Mouse (Mus musculus) cerebellum, adult 11-12 months (tissue): Measurements from ENCODE around the gene Nol9.

Source experiments
- DNase-seq: peaks from one replicate; pipeline ENCODE4 v3.0.0; 2022

Gene Nol9

DNA sequence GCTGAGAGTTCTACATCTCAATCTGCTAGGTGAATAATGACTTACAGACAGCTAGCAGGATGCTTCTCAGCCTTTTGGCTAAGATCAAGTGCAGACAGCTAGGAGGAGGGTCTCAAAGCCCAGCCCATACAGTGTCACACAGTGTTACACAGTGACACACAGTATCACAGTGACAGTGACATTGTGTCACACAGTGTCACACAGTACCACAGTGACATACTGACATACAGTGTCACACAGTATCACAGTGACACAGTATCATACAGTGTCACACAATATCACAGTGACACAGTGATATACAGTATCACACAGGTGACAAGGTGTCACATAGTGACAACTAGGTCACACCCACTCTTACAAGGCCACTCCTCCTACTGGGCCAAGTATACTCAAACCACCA, 28.2 kb downstream of the Nol9 start:
- no peak for DNase-seq

DNA sequence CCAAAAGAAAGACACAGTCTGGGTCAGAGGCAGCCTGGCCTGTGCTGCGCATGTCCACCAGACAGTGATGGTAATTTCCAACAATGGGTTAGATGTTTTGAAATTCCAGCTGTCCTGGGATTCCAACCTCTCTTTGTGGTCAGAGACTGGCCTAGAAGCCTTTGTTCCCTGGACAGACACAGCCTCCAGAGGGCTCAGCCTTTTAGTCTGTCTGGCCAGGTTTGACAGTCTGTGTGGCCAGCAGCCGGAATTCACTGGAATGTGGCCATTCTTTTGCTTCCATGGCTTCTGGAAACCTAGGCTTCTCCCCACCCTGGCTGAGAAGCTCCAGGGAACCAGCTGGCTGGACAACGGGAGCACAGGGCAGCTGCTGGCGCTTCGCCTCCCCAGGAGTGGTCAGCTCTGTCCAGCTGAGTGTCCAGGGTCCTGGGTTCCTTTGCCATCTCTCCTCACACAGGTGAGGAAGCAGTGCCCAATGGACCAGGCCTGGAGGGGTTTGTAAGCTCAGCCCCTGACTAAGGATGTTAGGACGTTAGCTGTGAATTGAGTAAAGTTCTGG, 29.1 kb downstream of the Nol9 start:
- no peak for DNase-seq

DNA sequence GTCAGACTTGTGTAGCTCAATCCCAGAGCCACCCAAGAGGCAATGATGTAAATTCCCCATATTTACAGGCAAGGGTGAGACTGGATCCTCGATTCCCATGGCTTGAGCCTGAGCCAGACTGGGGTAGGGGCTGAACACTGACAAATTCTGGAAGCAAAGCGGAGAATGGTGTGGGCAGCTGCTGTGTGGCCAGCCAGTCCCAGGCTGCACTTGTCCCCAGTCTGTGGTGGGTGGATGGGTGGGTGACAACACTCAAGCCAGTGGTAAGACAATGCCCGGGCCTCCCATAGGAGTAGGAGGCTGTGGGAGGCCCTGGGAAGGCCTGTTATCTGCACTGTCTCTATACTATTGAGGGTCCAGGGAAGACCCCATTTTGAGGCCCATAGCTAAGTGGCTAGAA, 30.1 kb downstream of the Nol9 start:
- no peak for DNase-seq

DNA sequence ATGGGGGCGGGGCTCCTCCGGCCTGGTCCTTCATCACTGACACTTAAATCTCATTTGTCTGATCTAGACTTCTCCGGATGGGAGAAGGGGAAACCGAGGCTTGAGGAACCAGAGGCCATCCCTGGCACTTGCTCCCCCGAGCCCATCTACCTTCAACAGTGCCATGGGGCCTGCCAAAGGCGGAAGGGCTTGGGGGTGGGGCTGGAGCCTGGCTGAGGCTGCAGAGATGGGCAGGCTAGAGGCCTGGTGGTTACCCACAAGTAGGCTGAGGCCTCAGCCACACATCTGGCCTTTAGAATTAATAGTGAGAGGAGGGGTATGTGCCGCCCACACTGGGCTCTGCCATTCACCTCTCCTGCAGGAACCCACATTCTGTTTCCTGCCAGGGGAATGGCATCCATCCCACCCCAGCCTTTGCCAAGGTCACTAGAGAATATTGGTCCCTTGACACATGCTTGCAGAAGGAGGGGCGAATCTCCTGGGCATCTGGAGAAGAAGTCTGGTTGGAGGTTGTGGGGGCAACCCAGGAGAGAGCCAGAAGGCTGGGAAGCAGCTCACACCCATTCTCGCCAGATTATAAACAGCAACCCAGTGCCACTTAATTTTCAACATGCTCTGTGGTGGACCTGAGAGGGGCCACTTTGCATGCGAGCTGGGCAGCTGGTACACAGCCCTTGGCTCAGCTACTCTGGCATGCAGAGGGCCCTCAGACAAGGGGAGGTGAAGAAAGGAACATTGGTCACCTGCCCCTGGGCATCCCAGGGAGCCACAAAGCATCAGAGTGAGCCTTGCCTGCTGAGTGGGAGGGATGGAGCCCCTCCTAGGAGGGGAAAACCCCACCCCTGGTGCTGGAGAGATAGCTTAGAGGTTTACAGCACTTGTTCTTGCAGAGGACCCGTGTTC, 31.6 kb downstream of the Nol9 start:
- DNase-seq = no peak

DNA sequence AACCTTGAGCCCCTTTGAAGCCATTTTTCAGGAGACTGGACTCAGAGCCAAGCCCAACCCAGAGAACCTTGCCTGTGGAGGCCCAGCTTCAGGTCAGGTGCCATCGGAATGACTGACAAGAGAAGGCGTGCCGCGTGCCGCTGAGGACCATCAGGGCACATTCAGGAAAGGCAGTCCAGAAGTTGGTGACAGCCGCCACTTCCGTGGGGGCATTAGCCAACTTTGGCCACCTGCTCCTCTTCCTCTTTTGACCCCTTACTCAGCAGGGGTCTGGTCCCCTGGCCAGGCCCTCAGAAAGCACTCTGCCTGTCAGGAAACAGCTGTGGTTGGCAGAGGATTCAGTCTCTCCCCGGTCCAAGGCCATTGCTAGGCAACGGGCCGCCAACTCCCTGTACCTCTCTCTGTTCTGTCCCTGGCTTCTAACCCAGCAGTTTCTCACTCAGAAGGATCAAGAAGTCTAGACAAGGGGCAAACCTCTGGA, 33.0 kb downstream of the Nol9 start, which contains the start of gene Plekhg5:
Gene Plekhg5 (plus strand): TSS at position 378 of the 481 bp plus-strand sequence.
- no peak for DNase-seq

DNA sequence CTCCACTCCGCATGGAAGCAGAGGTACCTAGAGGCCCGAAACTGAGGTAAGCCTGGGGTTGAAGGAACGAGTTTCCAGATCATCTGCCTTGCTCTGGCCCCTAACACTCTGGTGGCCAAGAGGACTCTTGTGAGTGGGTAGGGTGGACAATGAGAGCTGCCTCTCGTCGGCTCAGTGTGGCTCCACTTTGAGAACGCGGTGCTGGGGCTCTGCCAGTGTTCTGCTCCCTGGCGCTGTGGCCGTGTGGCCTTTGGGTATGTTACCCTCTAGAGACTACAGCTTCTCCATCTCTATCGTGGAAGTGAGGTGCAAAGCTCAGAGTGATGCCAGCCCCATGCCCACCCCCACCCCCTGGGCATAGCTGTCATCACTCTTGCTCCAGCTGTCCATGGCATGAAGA, 33.5 kb downstream of the Nol9 start:
- DNase-seq = no peak

DNA sequence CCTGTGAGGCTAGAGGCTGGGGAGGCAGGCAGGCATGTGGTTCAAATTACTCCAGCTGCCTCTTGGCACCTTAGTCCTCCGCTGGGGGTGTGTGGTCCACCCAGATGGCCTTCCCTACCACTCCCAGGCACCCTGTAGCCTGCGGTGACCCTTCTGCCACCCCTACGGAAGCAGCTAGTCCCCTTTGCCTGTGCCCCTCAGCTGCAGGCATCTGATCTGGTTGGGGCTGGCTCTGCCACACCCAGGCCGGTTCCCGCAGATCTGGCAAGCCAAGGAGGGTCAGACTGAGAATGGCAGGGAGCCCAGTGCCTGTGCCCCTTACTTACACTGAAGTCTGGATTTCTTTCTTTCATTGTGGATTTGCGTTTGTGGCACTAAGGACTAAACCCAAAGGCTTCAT, 34.6 kb downstream of the Nol9 start:
- DNase-seq = no peak

- no peak for DNase-seq
These were observed 35.4 kb downstream of the Nol9 start for GRCm38 (mm10) chr4:152074548-152074947.

DNA sequence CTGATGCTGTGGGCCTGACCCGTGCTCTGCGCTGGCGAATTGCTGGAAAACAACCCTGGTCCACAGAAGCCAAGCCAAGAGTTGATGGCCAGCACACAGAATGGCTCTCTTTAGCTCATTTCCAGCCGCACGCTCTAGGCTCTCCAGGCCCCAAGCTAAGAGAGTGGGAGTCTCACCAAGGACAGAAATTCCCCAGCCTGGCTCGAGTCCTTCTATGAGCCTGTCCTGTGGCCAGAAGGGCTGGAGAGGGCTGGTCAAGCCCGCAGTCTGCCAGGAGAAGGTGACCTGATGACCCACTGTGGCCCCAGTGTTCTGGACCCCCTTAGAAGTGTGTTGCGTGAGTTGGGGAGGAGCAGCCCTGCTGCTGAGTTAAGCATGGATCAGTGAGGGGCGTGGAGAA, 38.1 kb downstream of the Nol9 start:
- DNase-seq = no peak

DNA sequence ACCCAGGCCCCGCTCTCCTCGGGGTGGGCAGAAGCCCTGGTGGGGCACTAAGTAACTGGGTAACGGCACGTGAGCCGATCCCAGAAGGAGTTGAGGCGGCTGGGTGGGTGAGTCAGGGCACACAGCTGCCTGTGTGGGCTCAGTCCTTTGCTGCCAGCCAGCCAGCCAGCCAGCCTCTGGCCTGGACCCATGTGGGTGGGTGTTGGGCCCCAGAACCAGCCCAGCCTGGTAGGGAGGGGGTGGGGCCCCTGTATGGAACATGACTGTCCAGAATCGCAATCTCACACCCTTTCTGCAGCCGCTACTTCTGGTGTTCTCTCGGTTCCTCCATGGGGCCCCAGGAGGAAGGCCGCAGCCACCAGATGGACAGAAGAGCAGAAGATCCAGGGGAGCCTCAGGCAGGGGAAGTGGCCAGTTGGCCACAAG, 39.0 kb downstream of the Nol9 start:
- DNase-seq = no peak

DNA sequence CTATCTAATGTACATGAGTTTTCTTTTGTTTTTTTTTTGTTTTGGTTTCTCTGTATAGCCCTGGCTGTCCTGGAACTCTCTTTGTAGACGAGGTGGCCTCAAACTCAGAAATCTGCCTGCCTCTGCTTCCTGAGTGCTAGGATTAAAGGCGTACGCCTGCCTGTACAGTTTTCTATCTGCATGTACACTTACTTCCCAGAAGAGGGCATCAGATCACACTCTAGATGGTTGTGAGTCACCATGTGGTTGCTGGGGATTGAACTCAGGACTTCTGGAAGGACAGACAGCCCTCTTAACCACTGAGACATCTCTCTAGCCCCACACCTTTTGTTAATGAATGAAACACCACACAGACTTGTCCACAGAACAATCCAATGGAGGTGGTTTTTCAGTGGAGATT, 40.1 kb downstream of the Nol9 start:
- no peak for DNase-seq

GRCm38 (mm10) chr4:152079931-152080330, 40.8 kb downstream of the Nol9 start:
- no peak for DNase-seq

DNA sequence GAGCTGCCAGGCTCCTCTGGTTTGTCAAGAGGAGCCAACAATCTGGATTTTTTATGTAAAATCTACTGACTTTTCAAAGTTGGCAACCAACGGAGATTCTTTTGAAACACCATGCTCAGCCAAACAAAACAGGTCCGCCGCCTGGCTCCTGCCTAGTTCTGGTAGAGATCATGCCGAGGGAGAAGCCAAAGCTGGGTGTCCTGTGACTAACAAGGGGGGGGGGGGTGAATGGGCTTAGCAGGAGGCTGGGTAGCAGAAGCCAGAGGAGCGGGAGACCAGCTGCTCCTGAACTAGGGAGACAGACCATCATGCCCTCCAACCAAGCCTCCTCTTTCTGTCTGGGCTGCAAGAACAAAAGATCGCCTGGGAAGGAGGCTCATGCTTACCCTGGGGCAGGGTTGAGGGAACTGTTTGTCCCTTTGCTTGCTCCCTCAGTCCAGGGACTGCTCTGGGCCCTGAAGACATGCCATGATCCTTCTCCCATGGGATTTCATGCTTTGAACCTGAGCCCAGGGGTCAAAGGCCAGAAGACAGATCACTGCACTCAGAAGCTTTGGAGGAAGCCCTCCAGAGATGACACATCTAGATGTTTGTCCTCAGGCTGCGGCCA, 44.6 kb downstream of the Nol9 start:
- no peak for DNase-seq

DNA sequence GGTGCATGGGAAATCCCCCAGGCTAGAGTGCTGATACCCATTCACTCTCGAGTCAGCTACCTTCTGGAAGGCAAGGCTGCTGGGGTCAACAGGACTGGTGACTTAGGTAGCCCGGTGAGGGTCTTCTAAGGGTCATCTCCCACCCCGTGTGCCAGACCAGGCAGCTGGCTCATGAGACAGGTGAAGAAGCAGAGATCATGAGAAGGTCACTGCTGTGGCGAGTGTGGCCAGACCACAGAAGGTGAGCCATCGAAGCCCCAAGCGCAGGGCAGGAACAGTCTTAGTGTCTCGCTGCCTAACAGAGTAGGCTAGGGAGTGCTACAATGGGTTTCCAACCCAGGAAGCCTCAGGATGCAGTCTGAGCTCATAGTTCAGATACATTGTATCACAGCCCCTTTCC, 45.5 kb downstream of the Nol9 start:
- no peak for DNase-seq

- no peak for DNase-seq
These were observed 47.5 kb downstream of the Nol9 start for GRCm38 (mm10) chr4:152086505-152087210.

DNA sequence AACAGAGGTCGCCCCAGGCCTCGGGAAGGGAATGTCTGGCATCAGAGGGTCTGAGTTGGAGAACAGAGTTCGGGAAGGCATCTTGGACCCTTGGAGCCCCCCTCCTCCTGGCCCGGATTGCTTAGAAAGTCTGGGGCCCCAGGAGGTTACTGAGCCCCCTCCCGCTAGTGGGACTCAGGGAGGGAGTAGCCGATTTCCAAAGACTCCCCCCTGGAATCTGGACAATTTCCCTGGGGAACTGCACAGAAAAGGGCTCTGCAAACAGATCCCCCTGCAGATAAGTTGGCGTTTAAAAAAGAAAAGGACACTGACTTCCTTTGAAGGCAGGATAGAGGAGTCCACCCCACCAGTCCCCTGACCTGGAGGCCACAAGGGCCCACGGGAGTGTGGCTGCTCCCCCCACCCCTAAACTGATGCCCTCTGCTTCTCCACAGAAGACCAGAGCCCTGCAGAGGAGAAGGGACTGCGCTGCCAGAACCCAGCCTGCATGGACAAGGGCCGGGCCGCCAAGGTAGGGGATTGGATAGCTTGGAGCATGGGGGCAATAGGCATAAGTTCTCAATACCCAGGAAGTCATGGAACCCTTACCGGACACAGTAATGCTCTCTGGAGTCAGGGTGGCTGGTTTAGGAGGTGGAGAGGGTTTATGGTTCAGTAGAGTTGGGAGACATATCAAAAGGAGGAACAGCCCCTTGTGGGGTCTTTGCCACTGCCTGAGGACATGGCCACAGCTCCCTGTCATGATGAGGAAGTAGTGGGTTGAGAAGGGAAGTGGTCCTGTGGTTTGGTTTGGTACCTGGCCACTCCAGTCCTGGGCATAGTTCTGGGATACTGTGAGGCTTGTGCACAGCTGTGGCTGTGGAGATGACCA, 48.3 kb downstream of the Nol9 start:
- no peak for DNase-seq

GRCm38 (mm10) chr4:152088133-152088532, 49.0 kb downstream of the Nol9 start:
- no peak for DNase-seq

GRCm38 (mm10) chr4:152088556-152089120, 49.5 kb downstream of the Nol9 start:
- DNase-seq = no peak

- no peak for DNase-seq
These were observed 51.1 kb downstream of the Nol9 start for GRCm38 (mm10) chr4:152090191-152090590.

DNA sequence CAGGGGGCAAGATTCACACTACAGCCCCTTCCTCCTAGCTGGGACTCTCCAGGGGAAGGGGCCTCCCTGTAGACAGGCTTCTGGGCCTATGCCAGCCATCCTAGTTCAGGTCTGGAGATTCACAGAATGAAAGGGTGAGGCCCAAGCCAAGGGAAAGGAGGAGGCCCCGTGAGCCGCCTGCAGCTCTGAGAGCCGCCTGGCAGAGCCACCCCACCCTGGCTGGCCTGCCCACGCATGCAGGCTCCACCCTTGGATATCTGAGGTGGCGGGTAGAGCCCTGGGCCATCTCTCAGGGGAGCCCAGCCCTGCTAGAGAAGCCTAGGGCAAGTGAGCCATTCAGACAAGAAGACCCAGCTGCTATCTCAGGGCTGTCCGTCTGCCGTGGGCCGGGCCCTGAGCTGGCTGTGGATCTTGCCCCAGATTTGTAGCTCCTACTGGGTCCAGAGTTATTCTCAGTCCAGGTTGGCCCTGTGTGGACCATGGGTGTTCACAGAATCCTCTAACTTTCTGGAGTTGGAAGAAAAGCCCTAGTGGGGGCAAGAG, 53.7 kb downstream of the Nol9 start:
- no peak for DNase-seq

GRCm38 (mm10) chr4:152094233-152094632, 55.1 kb downstream of the Nol9 start:
- no peak for DNase-seq
